Mouse (Mus musculus) olfactory bulb, adult 2 months (tissue): ENCODE results near the gene Mgarp.

Experiments used
- CTCF ChIP-seq: fragments of 200-500 bp; IDR thresholded peaks from 2 replicates; pipeline ENCODE4 v1.5.1; 2012; ENCODE audit warnings: low read depth, mild to moderate bottlenecking, low read length, moderate library complexity; ENCODE audit not compliant: insufficient read depth
- POLR2A ChIP-seq: fragments of 200-500 bp; IDR thresholded peaks from 2 replicates; pipeline ENCODE4 v1.6.1; 2012; ENCODE audit warnings: mild to moderate bottlenecking, low read depth, low read length, moderate library complexity; ENCODE audit not compliant: insufficient read depth

GRCm38 (mm10) chr3:51413276-51413675, 16.7 kb upstream of the Mgarp start:
- TF ChIP-seq CTCF: no peak
- TF ChIP-seq POLR2A: no peak
